Mouse (Mus musculus) NIH3T3 (cell line): ENCODE results near the gene Flrt1.
"Not testable (repeated sequence)": the region's sequence is repeated elsewhere in the genome, so short reads cannot be mapped to it uniquely, and the experiment has no call there.

Source experiments
- DNase-seq: peaks from one replicate; pipeline ENCODE4 v3.0.0-alpha.2; 2012; ENCODE audit warnings: low read depth

Gene Flrt1

DNA sequence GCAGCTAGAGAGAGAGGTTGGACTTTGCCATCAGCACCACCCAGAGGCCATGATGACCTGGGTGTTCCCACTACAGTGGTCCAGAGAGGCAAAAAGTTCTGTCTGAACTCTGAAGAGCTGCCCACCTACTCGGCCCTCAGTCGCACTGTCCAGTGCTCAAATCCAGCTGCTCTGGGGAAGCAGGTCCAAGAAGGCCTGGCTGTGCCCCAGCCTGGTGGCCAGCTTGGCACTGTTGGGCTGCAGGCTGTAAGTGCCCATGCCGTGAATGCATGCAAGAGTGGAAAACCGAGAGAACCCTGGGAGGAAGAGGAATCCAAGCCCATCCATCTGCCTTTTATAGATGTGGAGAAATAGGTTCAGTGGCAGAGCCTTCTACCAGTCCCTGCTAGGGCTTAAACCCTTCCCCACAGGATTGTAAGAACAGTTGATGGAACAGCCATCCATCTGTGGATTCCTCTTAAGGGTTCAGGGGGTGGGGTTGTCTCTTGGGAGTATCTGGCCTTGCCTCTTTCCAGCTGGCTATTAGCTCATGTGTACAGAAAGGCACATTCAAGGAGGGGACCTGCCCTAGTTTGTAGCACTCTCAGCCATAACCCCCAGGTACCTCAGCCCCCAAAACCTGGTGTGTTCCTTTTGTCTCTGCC lies 2.1 kb downstream of the Flrt1 start:
- peak; percentile 63 for DNase-seq

DNA sequence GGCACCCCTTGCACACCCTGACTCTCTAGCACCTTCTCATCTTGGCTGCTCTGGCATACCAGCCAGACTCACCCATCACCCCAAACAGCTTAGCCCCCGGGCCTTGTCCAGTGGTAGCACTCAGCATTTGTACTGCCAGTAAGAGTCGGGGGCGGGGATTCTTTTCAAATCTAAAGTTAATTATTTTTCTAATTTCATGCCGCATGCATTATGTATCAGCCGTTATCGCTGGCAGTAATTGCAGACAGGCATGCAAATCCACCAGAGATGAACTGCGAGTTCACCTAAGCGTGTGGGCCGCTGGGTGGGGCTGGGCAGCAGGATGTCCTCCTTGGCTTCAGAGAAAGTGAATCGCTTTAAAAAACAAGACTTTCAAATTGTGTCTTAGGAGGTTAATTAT lies 3.5 kb downstream of the Flrt1 start:
- no peak for DNase-seq

DNA sequence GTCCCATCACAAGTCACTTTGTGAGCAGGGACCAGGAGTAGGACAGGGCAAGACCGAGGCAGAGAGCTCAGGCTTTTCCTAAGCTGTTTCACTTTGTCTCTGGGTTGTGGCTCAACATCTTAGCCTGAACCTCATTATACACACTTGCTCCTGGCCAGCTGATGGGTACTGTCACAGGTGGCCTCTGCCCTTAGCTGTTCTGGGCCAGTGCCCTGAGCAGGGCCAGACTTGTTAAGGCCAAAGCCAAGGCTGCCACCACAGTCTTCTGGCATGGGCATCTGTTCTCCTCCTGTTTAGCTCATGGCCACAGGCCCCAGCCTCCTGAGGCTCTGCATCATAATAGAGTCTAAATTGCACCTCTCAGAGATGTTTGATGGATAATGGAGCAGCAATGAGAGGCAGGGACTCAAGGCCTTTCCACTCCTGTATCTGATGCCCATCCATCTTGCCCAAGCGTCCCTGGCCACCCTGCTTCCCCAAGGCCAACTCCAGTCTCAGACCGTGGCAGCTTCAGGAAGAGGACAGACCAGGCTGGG lies 5.8 kb downstream of the Flrt1 start:
- no peak for DNase-seq

DNA sequence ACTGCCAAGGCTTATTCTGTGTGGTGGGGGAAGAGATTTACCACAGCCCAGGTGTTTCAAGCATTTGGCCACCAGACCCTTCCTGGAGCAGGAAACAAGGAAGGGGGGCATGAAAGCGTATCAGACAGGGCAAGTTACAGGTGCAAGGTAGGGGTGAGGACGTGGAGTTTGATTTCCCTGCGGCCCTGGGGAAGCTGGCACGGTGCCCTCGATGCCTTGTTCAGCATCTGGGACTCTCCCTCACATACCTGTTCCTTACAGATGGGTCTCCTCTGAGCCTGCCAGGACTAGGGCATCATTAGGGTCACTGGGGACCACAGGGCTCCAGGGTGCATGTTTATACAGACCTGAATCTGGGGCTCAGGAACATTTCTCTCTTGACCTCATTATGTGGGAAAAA lies 12.8 kb downstream of the Flrt1 start:
- no peak for DNase-seq

DNA sequence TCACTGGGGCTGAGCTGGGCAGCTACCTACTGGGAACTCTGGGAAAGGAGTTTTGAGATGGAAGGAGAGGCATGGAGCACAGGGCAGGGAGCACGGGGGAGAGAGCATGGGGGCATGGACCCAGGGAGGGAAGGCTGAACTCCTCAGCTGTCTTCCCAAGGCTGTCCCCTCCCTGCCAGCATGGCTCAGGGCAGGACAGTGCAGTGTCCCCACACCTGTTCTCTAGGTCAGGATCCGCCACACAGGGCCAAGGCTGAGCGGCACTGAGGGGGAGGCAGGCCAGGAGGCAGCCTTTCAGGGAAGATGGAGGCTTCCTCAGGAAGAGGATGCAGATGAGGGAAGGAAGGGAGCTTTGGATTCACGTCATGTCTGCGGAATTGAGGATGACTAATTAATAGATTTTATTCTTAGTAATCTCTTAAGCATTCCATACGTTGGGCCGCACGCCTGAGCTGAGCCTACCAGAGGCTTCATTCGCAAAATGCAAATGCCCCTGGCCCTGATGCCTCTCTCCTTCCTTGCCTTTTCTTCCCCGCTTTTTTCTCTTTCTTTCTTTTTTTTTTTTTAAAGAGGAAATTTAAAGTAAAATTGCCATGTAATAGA lies 14.0 kb downstream of the Flrt1 start:
- peak; percentile 28 for DNase-seq

DNA sequence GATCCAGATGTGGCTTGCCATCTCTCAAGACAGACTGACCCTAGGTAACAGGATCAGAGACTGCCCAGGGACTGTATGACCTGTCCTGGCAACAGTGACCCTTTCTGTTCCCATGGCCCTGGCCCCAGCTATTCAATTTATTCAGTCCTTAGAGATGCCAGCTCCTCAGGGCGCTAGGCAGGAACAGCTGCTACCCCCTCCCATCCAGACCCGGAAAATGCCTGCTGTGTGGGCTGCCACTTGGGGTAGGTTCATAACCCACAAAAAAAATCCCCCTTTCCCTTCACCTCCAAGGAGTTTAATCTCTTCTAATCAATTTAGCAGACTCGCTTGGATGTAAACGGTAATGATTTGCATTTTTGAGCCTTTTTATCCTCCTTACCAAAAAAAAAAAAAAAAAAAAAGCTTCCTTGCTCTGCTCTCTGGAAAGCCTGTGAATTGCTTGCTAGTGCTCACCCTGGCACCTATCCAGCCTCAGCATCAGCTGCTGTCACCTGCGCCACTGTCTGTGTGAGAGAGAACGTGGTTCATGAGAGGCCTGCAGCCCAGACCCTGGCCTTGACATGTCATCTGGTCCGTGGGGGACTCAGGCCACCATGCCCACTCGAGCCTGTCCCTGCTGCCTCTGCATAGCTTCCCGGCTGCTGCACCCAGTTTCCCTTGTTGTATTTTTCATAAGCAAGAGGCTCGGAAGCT lies 15.0 kb downstream of the Flrt1 start:
- no peak for DNase-seq

DNA sequence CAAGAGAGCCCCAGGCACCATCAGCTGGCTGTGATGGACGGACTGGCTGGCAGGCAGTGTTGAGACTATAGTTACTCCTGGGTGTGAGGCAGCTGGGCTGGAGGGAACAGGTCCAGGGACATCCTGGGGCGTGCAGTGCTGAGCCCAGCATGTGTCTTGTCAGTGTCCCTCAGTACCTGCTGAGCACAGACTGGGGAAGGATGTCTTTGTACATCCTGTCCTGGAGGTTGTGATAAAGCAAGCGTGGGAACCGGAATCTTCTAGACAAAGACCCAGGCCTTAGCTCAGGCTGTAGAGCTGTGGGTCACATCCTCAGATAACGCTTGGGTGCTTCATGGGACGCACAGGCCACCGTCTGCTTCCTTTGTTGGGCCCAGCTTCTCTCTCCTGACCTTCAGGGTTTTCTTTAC lies 15.7 kb downstream of the Flrt1 start:
- DNase-seq = no peak

DNA sequence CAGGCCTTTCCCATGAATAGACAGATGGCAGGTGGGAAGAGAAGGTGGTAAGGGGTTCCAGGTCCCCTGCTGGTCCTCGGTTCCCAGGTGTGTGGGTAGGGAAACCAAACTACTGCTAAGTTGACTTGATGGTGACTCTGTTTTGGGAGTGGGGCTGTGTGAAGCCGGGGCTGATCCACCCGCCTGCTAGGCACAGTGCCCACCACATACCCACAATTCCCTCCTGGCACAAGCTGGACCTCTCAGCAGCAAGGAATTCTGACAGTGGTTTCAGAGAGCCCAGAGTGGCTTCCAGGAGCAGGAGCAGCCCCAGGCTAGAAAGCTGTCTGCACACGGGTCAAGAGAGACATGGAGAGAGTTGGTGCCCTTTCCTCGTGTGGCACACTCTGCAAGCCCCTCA lies 16.5 kb downstream of the Flrt1 start:
- peak; percentile 75 for DNase-seq

DNA sequence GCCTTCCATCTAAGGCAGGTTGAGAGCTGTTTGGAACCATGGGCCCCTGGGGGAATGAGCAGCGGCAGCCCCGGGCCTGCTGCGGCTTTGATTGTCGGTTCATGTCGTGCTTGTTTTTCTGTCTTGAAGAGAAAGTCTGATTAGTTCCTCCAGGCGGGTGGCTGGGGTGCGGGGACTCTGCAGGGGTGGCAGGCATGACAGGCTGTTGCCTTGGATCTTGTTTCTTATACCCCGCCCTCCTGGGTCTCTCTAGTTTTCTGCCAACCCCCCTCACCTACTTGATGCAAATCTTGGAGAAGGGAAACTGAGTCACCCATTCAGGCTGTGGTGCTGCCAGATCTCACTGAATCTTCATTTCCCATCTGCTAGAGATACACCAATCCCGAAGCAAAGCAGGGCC lies 17.0 kb downstream of the Flrt1 start:
- DNase-seq = no peak

DNA sequence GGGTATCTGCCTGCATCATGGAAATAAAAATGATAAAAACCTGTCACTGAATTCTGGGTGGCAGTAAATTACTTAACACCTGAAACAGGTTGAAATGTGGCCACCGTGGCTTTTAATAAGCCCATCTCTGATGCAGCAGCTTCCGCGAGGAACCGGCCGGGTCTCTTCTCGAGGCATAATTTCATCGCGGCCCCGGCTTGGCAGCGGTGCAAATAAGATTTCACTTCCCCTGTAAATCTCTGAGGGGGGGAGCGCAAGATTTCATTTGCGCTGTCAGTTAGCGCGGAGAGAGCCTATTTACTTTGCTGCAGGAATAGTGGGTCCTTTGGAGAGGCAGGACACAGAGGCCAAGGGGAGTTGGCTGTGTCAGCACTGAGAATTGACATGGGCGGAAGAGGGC lies 20.8 kb downstream of the Flrt1 start:
- no peak for DNase-seq

DNA sequence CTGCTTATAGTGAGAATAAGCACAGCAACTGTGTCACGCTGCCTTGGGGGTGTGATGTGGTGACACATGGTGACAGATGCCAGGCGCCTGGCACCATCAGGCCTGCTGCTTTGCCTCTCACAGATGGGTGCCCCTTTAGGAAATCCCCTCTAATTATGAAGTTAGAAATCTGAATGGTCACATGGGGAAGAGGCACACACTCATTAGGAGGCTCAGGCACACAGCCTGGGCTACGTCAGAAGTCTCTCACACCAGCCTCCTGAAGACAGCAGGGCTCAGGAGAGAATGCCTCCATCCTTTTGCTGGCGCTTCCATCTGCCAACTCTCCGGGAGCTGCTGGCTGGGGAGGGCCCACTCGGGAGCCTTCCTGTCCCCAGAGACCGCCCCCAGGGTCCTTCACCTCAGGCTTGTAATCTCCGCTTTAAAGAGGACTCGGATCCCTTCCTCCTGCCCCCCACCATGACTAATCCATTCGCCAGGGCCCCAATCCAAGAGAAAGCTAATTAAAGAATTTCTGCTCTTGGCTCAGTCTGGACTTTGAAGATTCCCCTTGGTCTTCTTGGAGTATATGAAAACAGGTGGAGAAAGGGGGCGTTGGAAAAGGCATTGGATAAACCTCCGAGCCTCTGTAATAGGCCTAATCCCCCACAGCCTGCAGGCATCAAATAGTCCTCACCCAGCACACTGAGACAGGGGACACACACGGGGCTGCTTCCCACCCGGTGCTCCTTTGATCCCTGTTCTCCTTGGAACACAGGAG lies 22.3 kb downstream of the Flrt1 start:
- no peak for DNase-seq

DNA sequence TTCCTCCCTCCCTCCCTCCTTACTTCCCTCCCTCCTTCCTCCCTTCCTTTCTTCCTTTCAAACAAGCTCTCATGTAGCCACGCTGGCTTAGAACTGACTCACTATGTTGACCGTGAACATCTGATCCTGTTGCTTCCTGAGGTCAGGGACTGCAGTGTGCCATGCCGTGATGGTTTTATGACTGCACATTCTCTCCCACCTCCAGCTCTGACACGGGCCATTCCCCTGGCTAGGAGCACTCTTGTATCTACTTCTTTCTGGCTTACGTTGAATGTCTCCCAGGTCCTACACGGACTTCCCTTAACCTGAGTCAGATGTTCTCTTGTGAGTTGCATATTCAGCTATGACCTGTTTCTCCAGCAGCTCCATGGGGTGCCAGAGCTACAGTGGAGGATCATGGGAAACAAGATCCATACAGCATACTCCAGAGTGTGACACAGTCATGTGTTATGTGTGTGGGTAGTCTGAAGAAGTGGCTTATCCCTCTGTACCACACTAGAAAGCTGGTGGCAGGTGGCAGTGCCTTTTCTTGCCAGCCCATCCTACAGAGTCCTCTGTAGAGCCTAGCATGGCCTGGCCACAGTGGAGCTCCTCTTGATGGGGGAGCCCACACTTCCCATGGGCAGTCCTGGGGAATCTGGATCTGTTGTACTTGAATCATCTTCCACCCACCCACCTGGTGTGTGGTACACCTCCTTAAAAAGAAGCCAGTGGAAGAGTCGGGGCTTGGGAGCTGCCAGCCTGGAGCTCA lies 23.8 kb downstream of the Flrt1 start:
- DNase-seq = peak; percentile 39

DNA sequence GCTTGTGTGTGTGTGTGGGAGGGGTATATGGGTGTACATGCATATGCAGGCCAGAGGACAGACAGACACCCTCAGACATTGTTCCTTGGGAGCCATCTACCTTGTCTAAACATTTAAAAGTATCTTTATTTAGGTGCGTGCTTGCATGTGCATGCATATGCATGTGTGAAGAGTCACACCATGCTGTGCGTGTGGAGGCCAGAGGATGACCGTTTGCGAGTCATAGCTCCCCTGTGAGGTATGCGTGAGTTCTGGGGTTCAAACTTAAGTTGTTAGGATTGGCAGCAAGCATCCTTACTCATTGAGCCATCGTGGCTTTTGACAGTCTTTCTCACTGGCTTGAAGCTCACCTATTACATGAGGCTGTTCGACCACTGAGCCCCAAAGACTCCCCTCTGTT lies 27.3 kb downstream of the Flrt1 start:
- peak; percentile 75 for DNase-seq

DNA sequence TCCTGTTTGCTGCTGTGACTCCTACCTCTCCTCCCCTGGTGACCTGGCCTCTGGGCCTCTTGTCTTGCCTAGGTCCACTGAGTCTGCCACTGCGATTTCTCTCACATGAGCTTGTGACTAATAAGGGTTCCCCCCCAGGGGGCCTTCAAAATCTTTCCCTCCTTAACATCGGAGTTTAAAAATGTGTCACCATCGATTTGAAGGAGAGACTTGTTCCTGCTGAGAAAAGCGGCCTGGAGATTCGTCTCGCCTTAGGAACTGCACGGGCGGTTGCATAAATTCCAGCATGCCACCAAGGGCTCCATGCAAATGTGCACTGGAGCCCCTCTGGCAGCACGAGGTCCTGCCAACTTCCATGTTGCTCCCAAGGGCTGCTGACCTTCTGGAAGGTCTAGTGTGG lies 27.9 kb downstream of the Flrt1 start:
- no peak for DNase-seq

DNA sequence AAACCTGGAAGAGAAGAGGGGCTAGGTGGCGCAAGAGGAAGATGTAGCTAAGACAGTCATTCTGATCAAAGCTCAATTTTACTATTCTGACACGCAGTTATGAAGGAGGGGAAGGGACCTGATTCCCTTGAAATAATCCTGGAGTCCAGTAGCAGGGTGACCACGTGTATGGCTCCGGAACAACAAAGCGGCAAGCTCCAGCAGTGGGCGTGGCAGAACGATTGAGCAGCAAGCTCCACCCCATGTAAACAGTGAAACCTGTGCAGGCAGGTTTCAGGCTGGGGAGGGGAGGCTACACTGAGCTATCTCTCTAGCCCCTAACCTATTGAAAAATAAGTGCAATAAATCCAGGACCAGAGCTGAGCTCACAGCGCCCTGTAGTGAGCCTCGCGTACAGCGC lies 30.2 kb downstream of the Flrt1 start:
- DNase-seq = not testable (repeated sequence)

DNA sequence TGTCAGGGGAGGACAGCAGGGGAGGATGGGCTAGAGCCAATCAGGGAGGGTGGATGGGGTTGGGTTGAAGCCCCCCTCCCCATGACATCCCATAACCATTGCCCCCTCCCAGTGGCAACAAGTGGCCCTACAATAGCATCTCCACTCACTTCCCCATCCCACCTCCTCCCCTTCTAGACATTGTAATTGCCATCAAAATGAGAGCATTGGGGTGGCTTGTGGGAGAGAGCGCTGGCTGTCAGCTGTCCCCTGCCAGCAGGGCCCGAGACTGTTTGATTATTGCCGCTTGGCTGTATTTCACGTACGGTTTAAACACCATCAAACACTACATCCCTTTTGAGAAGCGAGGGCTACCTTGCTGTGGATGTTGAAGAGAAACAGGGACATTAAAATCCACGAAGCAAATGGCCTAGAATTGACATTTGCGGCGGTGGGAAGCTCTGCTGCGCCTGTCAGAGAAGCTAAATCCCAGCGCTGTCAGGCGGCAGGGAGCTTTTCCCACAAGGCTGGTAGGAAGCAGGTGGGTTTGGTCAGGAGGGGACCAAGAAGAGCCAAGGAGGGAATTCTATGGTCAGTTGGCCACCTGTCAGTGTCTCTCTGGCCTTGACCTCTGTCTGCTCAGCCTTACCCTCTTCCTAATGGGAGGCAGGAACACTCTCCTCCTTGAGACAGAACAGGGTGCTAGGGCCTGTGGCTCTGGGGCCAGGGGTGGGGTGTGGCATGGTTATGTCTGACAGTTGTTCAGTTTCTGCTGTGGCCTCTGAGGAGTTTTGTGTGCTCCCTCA lies 31.3 kb downstream of the Flrt1 start:
- no peak for DNase-seq

DNA sequence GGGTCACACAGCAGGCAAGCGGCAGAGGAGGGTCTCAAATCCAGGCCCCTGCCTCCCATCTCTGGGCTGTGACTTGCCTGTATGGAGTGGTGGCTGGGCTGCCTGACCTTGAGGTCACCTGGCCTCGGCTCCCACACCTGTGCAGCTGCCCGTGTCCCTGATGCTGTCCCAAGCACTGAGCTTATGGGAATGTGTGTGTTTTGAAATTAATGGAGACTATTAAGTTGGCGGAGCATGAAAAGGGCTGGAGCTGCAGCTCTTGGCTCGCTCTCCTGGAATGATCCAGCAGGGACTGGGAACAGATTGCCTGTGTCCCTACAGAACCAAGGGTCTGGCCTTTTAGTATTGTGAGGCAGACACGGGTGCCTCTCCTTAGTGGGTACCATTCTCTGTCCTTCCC lies 33.3 kb downstream of the Flrt1 start:
- no peak for DNase-seq

DNA sequence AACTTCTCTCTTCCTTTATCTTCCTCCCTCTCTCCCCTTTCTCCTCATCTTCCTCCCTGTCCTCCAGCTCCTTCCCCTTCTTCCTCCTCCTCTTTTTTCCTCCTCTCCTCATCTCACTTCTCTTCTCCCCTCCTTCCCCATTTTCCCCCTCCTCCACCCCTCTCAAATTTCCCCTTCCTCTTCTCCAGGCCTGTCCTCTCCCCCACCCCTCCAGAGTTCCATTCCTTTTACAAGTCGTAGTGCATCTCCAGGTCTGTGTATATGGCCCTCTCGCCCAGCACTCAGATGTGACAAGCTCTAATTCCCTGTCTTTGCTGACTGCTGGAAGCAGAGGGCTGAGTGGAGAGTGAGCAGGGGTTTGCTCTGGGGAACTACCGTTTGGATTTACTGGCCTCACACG lies 34.8 kb downstream of the Flrt1 start:
- DNase-seq = no peak

DNA sequence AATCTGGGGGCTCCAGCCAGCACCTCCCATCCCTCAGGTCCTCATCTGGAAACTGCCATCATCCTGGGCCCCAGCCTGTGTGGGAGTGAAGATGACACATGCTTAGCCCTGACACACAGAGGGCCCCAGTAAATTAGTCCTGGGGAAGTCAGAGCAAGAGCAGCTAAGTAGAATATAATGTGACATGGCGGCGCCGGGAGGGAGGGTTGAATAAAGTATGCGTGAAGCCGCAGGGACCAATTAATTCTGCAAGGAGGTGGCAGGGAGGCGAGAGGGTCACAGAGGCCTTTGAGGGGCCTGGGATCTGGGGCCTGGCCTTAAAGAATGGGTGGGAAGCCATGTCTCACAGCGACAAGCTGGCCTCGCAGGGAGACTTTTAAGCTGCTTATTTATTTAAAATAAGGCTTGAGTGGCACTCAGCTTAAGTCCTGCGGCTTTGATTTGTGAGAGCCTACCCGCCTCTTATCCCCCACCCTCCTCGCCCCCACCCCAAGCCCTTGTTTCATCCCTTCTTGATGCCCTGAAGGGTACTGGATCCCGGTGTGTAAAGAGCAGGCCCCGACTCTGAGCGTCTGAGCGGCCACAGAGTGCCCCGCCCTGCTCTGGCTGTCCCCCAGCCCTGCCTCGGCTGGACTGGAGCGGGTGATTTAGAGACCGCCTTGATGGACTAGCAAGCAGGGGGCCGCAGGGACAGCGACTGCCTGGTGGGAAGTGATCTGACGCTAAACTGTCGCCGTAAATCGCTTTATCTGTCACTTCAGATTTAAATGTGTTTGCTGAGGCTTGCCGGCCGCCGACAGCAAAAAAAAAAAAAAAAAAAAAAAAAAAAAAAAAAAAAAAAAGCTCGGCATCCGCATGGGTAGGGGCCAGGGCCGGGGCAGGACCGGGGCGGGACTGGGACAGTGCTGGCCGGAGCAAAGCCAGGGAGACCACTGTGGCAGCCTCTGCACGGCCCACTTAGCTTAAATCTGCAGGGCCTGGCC lies 35.5 kb downstream of the Flrt1 start:
- peak; percentile 34 for DNase-seq
